Mouse (Mus musculus) layer of hippocampus, adult 2 months (tissue): Measurements from ENCODE around the gene Zcchc17. TPM values are rescaled to one million over a fixed set of nuclear protein-coding genes. Genes with fewer than 3 reads are reported as not detected.

Source experiments
- DNase-seq, 2 experiments: peaks; one replicate each; pipeline ENCODE4 v3.0.0; 2022; ENCODE audit warnings: low spot score in 2 of 2
- H3K27ac ChIP-seq: fragments of 200-600 bp; 2 replicates; pipeline ENCODE4 v1.8.1; 2022
- H3K4me3 ChIP-seq: fragments of 200-600 bp; 2 replicates; pipeline ENCODE4 v1.8.1; 2022; ENCODE audit warnings: mild to moderate bottlenecking
- CTCF ChIP-seq: fragments of 200-600 bp; conservative IDR thresholded peaks from 2 replicates; pipeline ENCODE4 v1.8.1; 2022; ENCODE audit warnings: antibody characterized with exemption, mild to moderate bottlenecking, moderate library complexity
- total RNA-seq, 2 experiments: library from RNA; stranded (reverse); gene quantifications; 2 replicates each; pipeline ENCODE4 v1.2.3; 2021

Zcchc17 gene
- total RNA-seq, 2 experiments from 2014 or later: 66.1 to 66.5 TPM

DNA sequence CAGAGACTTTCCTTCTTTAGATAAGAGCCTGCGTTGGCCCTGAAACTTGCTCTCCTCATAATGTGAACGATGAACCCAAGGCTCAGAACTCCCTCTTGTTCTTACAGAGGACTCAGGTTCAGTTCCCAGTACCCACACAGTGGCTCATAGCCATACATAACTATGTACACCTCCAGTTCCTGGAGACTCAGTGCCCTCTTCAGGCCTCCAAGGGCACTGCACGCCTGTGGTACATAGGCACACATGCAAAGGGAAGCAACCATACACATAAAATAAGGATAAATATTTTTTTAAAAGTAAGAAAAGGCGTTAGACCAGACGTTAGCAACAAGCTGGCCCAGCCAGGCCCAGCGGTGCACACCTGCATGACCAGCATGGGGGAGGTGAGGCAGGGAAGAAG is 10.1 kb downstream of the Zcchc17 start:
- Histone ChIP-seq H3K4me3 (no peak overlapping the region), H3K27ac (no peak overlapping the region)
- peak; percentile 62 for TF ChIP-seq CTCF
- DNase-seq: no peak

DNA sequence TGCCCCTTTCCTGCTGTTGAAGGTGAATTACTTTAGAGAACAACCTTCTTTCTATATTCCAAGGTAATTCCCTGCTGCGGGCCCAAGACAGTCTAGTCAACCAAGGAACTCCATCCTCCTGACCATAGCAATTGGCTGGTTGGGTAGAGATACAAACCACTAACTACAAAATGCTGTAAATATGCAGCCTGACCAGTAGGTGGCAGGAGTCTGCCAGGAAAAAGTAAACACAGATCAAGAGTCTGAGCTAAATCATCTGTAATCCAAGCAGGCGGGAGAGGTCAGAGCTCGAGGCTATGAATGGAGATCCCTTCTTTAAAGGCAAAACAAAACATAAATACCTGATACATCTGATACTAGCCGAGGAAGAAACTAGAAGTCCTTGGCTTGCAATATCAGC is 18.1 kb downstream of the Zcchc17 start:
- Histone ChIP-seq H3K27ac (no peak overlapping the region), H3K4me3 (no peak overlapping the region)
- peak; percentile 94 for TF ChIP-seq CTCF
- DNase-seq: peak; percentile 55 to 70

- no peak overlapping the region for H3K4me3 ChIP-seq
- no peak for DNase-seq
- no peak overlapping the region for H3K27ac ChIP-seq
- TF ChIP-seq CTCF: no peak
Observed at GRCm38 (mm10) chr4:130335867-130336266, 23.9 kb downstream of the Zcchc17 start.

DNA sequence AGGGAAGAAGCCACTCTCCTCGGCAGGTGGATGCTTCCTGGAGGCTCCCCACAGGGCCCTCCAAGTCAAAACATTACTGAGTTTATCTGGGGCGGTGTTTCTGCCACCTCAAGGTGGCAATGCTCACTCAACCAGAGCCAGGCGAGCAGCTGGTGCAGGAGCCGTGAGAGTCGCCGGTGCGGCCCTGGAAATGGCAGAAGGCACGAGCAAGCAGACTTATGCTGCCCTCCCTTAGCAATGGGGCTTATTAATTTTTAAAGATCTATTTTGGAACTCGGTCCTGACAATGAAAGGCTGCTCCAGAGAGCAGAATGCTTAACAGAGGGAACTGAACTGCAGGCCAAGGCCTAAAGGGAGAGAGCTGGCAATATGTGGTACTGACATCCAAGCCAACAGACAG is 32.4 kb downstream of the Zcchc17 start:
- Histone ChIP-seq H3K27ac (peak overlapping the region; percentile 74), H3K4me3 (no peak overlapping the region)
- no peak for DNase-seq
- TF ChIP-seq CTCF: no peak

- no peak overlapping the region for H3K4me3 ChIP-seq
- H3K27ac ChIP-seq: no peak overlapping the region; the same call in 1 of the 2 replicates
- no peak for DNase-seq
- TF ChIP-seq CTCF: no peak
Observed at GRCm38 (mm10) chr4:130325446-130325845, 34.3 kb downstream of the Zcchc17 start.

DNA sequence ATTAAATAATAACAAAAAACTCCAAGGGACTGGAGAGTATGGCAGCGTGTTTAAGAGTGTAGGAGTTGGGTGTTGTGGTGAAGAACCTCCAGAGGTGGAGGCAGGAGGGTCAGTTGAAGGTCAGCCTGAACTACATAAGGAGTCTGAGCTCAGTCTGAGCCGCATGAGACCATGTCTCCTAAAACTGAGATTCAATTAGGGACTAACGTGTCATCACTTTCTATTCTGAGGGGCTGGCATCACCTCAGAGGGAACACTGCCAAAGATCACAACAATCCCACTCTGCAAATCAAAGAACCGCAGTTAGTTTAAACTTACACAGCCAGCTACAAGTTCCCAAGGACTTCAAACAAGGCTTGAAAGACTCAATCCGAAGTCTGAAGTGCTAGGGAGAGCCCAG is 36.1 kb downstream of the Zcchc17 start:
- H3K27ac ChIP-seq: peak overlapping the region; percentile 64
- no peak for TF ChIP-seq CTCF
- DNase-seq: no peak

GRCm38 (mm10) chr4:130323165-130323564 is 36.6 kb downstream of the Zcchc17 start:
- H3K27ac ChIP-seq: 0 out of 2 replicates have a peak overlapping the region, but pooled peaks have one; percentile 64
- no peak overlapping the region for H3K4me3 ChIP-seq
- DNase-seq: no peak
- TF ChIP-seq CTCF: no peak

More for the DNA sequence above, 36.1 kb downstream of the Zcchc17 start:
- H3K4me3 ChIP-seq: no peak overlapping the region

GRCm38 (mm10) chr4:130322567-130322966 is 37.2 kb downstream of the Zcchc17 start:
- DNase-seq: no peak
- no peak for TF ChIP-seq CTCF
- H3K4me3 ChIP-seq: no peak overlapping the region
- no peak overlapping the region for H3K27ac ChIP-seq

GRCm38 (mm10) chr4:130321640-130322039 is 38.1 kb downstream of the Zcchc17 start:
- DNase-seq: no peak
- TF ChIP-seq CTCF: no peak
- H3K4me3 ChIP-seq: no peak overlapping the region

GRCm38 (mm10) chr4:130319564-130319963 is 40.2 kb downstream of the Zcchc17 start:
- no peak overlapping the region for H3K27ac ChIP-seq
- H3K4me3 ChIP-seq: no peak overlapping the region
- no peak for DNase-seq
- peak; percentile 31 for TF ChIP-seq CTCF

More at GRCm38 (mm10) chr4:130321640-130322039, 38.1 kb downstream of the Zcchc17 start:
- H3K27ac ChIP-seq: no peak overlapping the region

DNA sequence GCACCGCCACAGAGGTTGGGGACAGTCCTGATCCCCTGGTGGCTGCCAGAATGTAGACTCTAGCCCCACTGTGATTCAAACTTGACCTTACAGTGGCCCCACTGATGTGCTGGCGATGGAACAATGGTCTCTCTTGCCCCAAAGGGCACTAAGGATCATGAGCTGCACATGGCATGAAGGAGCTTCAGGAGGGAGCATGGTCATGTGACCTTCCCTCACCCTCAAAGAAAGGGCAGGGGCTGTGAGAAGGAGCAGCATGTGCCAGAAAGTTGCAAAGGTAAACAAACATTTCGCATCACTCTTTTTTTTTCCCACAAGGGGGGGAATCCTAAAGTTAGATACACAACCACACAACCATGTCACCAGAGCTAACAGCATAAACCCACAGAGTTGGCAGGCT is 41.6 kb downstream of the Zcchc17 start:
- H3K4me3 ChIP-seq: no peak overlapping the region
- no peak overlapping the region for H3K27ac ChIP-seq
- no peak for DNase-seq
- no peak for TF ChIP-seq CTCF

GRCm38 (mm10) chr4:130316691-130317090 is 43.1 kb downstream of the Zcchc17 start:
- DNase-seq: no peak
- no peak overlapping the region for H3K4me3 ChIP-seq
- TF ChIP-seq CTCF: no peak
- no peak overlapping the region for H3K27ac ChIP-seq

DNA sequence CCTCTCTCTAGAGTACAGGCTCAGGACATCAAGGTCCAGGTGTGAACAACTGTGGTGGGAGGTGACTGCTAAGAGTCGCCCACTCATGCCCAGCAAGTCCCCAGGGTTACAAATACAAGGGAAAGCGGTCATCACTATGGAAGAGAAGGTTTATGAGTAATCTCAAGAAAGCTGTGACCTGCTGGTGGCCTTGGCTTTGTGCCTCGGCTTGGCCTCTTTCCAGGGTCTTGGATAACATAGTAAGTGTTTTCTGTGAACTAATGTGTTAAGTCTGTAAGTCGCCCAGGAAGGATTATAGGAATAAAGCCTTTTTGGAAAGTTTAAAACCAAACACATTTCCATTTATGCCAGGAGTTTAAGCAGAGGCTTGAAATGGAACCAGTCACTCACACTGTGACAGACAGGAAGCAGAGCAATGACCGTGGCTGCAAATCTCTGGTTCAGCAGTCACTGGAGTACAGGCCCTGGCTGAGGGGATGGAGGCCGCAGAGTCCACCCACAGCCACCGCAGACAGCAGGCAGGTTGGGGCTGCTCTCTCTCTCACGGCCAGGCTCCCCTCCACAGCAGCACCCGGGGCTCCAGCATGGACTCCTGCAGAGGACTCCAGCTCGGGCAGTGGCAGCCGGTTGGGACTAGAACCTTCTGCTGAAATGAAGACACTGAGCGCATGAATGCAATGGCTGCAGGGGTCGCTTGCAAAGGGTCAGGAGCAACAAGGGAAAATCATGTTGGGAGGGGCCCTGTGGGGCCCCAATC is 43.8 kb downstream of the Zcchc17 start:
- no peak for DNase-seq
- H3K4me3 ChIP-seq: no peak overlapping the region
- H3K27ac ChIP-seq: no peak overlapping the region
- no peak for TF ChIP-seq CTCF

DNA sequence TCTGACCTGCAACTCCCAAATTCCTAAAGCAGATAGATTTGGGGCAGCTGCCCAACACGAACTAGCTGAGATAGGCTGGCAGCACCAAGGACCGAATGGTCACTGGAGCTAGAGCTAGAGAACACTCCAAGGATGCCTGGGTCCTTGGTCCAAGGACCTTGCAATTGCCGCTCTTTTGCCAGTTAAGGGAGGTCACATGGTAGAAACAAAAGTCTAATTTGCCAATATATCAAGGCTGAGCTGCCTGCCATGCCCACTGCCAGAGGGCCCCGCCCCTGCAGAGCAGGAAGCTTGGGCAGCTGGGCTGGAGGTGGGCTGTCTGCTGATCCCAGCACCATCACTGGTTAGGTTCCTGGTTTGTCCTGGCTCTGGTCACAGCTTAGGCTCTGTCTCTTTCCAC is 46.2 kb downstream of the Zcchc17 start:
- no peak overlapping the region for H3K4me3 ChIP-seq
- no peak for DNase-seq
- H3K27ac ChIP-seq: peak overlapping the region; percentile 23; the same call in 1 of the 2 replicates
- TF ChIP-seq CTCF: no peak

DNA sequence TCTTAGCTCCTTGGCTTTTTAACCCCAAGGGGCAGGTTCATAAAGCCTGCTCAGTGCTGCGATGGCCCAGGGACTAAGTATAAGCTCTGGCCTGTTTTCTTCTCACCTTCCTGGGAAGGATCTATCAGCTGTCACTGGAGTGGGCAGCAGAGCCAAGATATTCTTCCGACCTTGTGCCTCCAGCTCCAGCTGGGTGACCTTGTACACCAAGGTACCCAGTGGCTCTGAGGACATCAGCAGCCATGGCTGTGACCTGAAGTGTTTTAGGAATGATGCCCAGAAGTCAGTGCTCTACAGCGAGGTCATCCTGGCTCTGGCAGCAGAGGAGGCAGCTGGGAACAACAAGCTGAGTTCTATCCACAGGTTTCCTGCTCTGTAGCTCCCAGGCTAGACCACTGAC is 47.2 kb downstream of the Zcchc17 start:
- no peak for DNase-seq
- no peak for TF ChIP-seq CTCF
- H3K27ac ChIP-seq: no peak overlapping the region
- H3K4me3 ChIP-seq: no peak overlapping the region
